Mouse (Mus musculus) midbrain, embryonic 11.5 days (tissue): ENCODE data around the gene Sec14l2. TPM values are rescaled to one million over a fixed set of nuclear protein-coding genes. Genes with fewer than 3 reads are reported as not detected.
"Not testable (repeated sequence)": the region's sequence is repeated elsewhere in the genome, so short reads cannot be mapped to it uniquely, and the experiment has no call there.

Experiments
- ATAC-seq: fragments of 200-750 bp; cut with Nextera tagmentation; 2 replicates; pipeline ENCODE4 v1.8.0; 2017; ENCODE audit warnings: moderate TSS enrichment, moderate library complexity; ENCODE audit not compliant: low FRiP score
- DNase-seq: peaks from one replicate; pipeline ENCODE4 v3.0.0; 2015; ENCODE audit warnings: low spot score; ENCODE audit errors: missing footprints
- H3K27ac ChIP-seq: fragments of 300-500 bp; sonication (generic); 2 replicates; pipeline ENCODE4 v1.5.1; 2014; ENCODE audit warnings: low read depth, low read length
- H3K27me3 ChIP-seq: fragments of 300-500 bp; sonication (generic); 2 replicates; pipeline ENCODE4 v1.6.1; 2014; ENCODE audit warnings: mild to moderate bottlenecking, low read length, moderate library complexity, mixed read lengths; ENCODE audit not compliant: control insufficient read depth, insufficient read depth
- H3K36me3 ChIP-seq: fragments of 300-500 bp; sonication (generic); 2 replicates; pipeline ENCODE4 v1.6.1; 2014; ENCODE audit warnings: mild to moderate bottlenecking, low read length, moderate library complexity, mixed read lengths; ENCODE audit not compliant: control insufficient read depth, insufficient read depth
- H3K4me1 ChIP-seq: fragments of 300-500 bp; sonication (generic); 2 replicates; pipeline ENCODE4 v1.6.1; 2014; ENCODE audit warnings: low read length; ENCODE audit not compliant: control insufficient read depth, insufficient read depth
- H3K4me2 ChIP-seq: fragments of 300-500 bp; sonication (generic); 2 replicates; pipeline ENCODE4 v1.6.1; 2014; ENCODE audit warnings: mild to moderate bottlenecking, moderate library complexity
- H3K4me3 ChIP-seq: fragments of 300-500 bp; sonication (generic); 2 replicates; pipeline ENCODE4 v1.5.1; 2014; ENCODE audit warnings: low read depth, low read length
- H3K9ac ChIP-seq: fragments of 300-500 bp; sonication (generic); 2 replicates; pipeline ENCODE4 v1.6.1; 2014; ENCODE audit warnings: low read length
- H3K9me3 ChIP-seq: fragments of 300-500 bp; sonication (generic); 2 replicates; pipeline ENCODE4 v1.6.1; 2016; ENCODE audit warnings: low read length; ENCODE audit not compliant: control insufficient read depth
- WGBS: fragments of 180-500 bp; shearing (Covaris S2); extraction: QIAGEN DNeasy Blood & Tissue Kit; methylation state at CpG from one replicate; pipeline ENCODE4 v1.1.7; 2014; 5-methylcytosine and 5-hydroxymethylcytosine counted together
- polyA plus RNA-seq: library from polyadenylated mRNA; unstranded; fragments of >200 nt; fragmentation: Nextera tagmentation; extraction: Ambion mirVana; gene quantifications from 2 replicates; pipeline ENCODE4 v1.2.1, GENCODE M21; 2014

Gene Sec14l2
- polyA plus RNA-seq, 1 experiment from 2014 or later: 1.9 TPM

DNA sequence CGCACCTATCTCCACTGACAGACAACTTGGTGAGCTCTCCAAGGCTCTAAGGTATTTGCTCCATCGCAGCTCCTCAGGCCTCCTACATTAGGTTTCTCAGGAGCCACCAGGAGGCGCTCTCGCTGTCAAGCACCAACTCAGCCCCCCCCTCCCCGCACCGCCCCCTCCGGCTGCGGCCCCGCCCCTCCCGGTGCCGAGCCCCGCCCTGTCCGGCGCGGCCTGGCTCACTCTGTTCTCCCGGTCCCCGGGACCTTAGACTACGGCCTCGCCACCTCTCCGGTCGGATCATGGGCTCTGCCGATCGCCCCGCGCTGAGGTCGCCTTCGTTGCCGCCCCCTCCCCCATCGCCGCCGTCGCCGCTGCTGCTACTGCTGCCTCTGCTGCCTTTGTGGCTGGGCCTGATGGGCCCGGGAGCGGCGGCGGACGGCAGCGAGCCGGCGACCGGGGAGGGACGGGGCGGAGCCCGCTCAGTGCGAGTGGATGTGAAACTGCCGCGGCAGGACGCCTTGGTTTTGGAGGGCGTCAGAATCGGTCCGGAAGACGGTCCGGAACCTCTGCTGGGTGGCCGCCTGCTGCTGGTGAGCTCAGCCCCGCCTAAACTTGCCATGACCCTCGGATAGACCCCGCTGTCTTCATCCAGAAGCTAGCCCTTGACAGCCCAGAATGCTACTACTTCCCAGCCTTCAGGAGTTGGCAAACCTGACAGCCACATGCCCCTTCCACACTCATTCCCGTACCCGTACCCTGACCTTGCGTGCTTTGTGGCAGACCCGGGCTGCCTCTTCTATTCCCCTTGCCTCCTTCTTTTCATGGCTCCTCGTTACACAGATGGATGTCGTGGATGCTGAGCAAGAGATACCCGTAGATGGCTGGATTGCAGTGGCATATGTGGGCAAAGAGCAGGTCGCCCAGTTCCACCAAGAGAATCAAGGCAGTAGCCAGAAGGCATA lies 12.0 kb upstream of the Sec14l2 start, which contains the start of gene Rnf215:
Gene Rnf215, plus strand, starts transcription at position 217 of the 950 bp plus-strand sequence.
- H3K9me3 ChIP-seq: no peaks in the 10 kb centered on the region

DNA sequence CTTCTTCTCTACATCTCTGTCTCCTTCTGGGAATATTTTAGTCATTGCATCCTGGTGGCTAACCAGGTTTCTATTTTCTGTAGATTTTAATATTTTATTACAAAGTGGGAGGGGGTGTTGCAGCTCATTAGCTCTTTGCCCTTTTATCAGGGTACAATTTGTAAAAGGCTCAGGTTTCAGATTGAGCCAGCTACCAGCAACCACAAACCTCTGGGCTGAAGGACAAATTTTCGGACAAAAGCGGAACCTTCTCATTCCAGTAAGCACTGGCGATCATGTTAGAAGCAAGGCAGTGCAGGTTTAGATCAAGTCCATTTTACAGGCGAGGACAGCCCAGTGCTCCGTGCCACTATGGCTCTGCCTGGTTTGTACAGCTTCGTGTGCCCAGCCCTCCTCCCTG lies 11.2 kb upstream of the Sec14l2 start:
- peak; percentile 31; the same call in 1 of the 2 replicates for ATAC-seq
- H3K4me3 ChIP-seq: no peak overlapping the region
- no peak overlapping the region for H3K27ac ChIP-seq
- DNase-seq: no peak
- peaks cover 10% of the 10 kb centered on the region for H3K4me1 ChIP-seq
- 63% methylated on average over 6 of the region's 6 CpGs for WGBS
- H3K27me3 ChIP-seq: no peaks in the 10 kb centered on the region
- no peaks in the 10 kb centered on the region for H3K36me3 ChIP-seq
- H3K9me3 ChIP-seq: no peaks in the 10 kb centered on the region
- no peak overlapping the region for H3K4me2 ChIP-seq
- no peak overlapping the region for H3K9ac ChIP-seq

More for the DNA sequence above, 12.0 kb upstream of the Sec14l2 start, which contains the start of gene Rnf215:
- H3K4me3 ChIP-seq: peak within 1 kb of the TSS; percentile 82
- H3K36me3 ChIP-seq: peaks cover 3% of the 10 kb centered on the region; the same call in 1 of the 2 replicates
- no peaks in the 10 kb centered on the region for H3K27me3 ChIP-seq
- H3K9ac ChIP-seq: peak within 1 kb of the TSS; percentile 95
- peak within 1 kb of the TSS; percentile 55 for H3K27ac ChIP-seq
- peak within 1 kb of the TSS; percentile 54 for H3K4me2 ChIP-seq
- WGBS: 2% methylated on average over 63 of the region's 66 CpGs
- peaks cover 10% of the 10 kb centered on the region for H3K4me1 ChIP-seq
- DNase-seq (peak; percentile 99), ATAC-seq (peak; percentile 94)

- no peak overlapping the region for H3K27ac ChIP-seq
- DNase-seq (no peak), ATAC-seq (no peak)
- H3K4me3 ChIP-seq: no peak overlapping the region
- H3K36me3 ChIP-seq: no peaks in the 10 kb centered on the region
- H3K27me3 ChIP-seq: no peaks in the 10 kb centered on the region
- peaks cover 10% of the 10 kb centered on the region for H3K4me1 ChIP-seq
- H3K9ac ChIP-seq: no peak overlapping the region
- no peak overlapping the region for H3K4me2 ChIP-seq
- WGBS: 57% methylated on average over 3 of the region's 3 CpGs
- H3K9me3 ChIP-seq: no peaks in the 10 kb centered on the region
These were observed 10.2 kb upstream of the Sec14l2 start for GRCm38 (mm10) chr11:4133450-4133849.

DNA sequence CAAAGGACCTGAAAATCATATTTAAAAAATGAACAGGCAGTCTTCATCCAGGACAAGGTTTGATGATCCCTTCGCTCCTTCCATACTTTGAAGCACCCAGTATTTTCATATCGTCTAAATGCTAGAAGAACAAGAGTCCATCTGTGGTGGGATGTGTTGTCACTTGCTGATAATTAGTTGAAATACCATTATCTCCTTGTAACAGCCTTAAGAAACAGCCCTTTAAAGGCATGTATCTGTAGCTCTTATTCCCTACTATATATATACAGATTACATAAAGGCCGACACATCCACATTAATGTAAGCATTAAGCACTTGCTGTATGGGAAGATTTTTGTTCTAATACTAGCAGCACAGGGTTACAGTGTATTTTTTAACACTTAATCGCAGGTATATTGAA lies 5.2 kb upstream of the Sec14l2 start:
- H3K4me1 ChIP-seq, H3K36me3 ChIP-seq, H3K9ac ChIP-seq, H3K27me3 ChIP-seq, ATAC-seq, H3K4me2 ChIP-seq, H3K4me3 ChIP-seq, DNase-seq, H3K9me3 ChIP-seq, H3K27ac ChIP-seq: not testable (repeated sequence)
- WGBS: 93% methylated on average over 4 of the region's 4 CpGs

GRCm38 (mm10) chr11:4127059-4127458 lies 3.8 kb upstream of the Sec14l2 start:
- H3K9me3 ChIP-seq: peaks cover 3% of the 10 kb centered on the region; the same call in 1 of the 2 replicates
- ATAC-seq (no peak), DNase-seq (no peak)
- H3K4me3 ChIP-seq: no peak overlapping the region
- no peak overlapping the region for H3K9ac ChIP-seq
- no peak overlapping the region for H3K4me2 ChIP-seq
- no peaks in the 10 kb centered on the region for H3K36me3 ChIP-seq
- peaks cover 2% of the 10 kb centered on the region; the same call in 1 of the 2 replicates for H3K4me1 ChIP-seq
- no peaks in the 10 kb centered on the region for H3K27me3 ChIP-seq
- H3K27ac ChIP-seq: no peak overlapping the region
- WGBS: 94% methylated on average over 1 of the region's 1 CpGs

GRCm38 (mm10) chr11:4123922-4124321 lies 707 bp upstream of the Sec14l2 start:
- Histone ChIP-seq H3K4me1 (no peaks in the 10 kb centered on the region), H3K4me2 (no peak overlapping the region), H3K9ac (no peak overlapping the region), H3K4me3 (no peak overlapping the region), H3K27me3 (no peaks in the 10 kb centered on the region), H3K36me3 (no peaks in the 10 kb centered on the region), H3K9me3 (peaks cover 3% of the 10 kb centered on the region; the same call in 1 of the 2 replicates), H3K27ac (no peak overlapping the region)
- DNase-seq: no peak
- ATAC-seq: no peak
- 64% methylated on average over 5 of the region's 5 CpGs for WGBS

- Histone ChIP-seq H3K4me2 (no peak overlapping the region), H3K9me3 (peaks cover 3% of the 10 kb centered on the region; the same call in 1 of the 2 replicates), H3K4me1 (no peaks in the 10 kb centered on the region), H3K9ac (no peak overlapping the region), H3K27ac (no peak overlapping the region), H3K4me3 (no peak overlapping the region), H3K36me3 (no peaks in the 10 kb centered on the region), H3K27me3 (0 out of 2 replicates have a peak, but pooled peaks cover 2% of the 10 kb centered on the region)
- no peak for DNase-seq
- no peak for ATAC-seq
- WGBS: 82% methylated on average over 5 of the region's 5 CpGs
These were observed 989 bp downstream of the Sec14l2 start for GRCm38 (mm10) chr11:4122226-4122625.

- no peaks in the 10 kb centered on the region for H3K4me1 ChIP-seq
- DNase-seq: no peak
- no peak overlapping the region for H3K9ac ChIP-seq
- H3K27ac ChIP-seq: no peak overlapping the region
- no peak for ATAC-seq
- 0 out of 2 replicates have a peak, but pooled peaks cover 2% of the 10 kb centered on the region for H3K27me3 ChIP-seq
- 76% methylated on average over 3 of the region's 3 CpGs for WGBS
- peaks cover 3% of the 10 kb centered on the region; the same call in 1 of the 2 replicates for H3K9me3 ChIP-seq
- H3K36me3 ChIP-seq: no peaks in the 10 kb centered on the region
- no peak overlapping the region for H3K4me2 ChIP-seq
- no peak overlapping the region for H3K4me3 ChIP-seq
These were observed 1.5 kb downstream of the Sec14l2 start for GRCm38 (mm10) chr11:4121691-4122090.

DNA sequence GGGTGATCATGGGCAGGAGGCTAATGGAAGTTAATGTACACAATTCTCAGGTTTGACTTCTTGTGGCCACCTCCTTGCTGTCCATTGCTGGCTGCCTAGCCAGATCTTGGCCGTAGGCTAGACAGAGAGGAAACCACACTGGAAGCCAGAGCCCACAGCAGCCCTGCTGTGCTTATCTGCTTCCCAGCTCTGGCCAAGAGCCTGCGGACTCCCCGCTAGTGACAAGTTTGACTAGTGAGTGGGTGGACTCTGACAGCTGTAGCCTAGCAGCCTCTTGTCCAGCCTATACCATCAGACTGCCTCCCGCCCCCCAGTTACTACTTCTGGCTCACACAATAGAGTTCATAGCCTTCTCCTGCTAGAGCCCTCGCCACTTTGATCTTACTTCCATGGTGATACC lies 3.6 kb downstream of the Sec14l2 start:
- Histone ChIP-seq H3K4me2 (no peak overlapping the region), H3K27ac (no peak overlapping the region), H3K27me3 (0 out of 2 replicates have a peak, but pooled peaks cover 2% of the 10 kb centered on the region), H3K4me1 (no peaks in the 10 kb centered on the region), H3K9me3 (no peaks in the 10 kb centered on the region), H3K36me3 (no peaks in the 10 kb centered on the region), H3K4me3 (no peak overlapping the region), H3K9ac (no peak overlapping the region)
- ATAC-seq (no peak), DNase-seq (no peak)
- WGBS: 83% methylated on average over 5 of the region's 5 CpGs
